Mouse (Mus musculus) common myeloid progenitor, adult 5-6 weeks (primary cell): Measurements from ENCODE around the gene Rab31. TPM values are rescaled to one million over a fixed set of nuclear protein-coding genes. Genes with fewer than 3 reads are reported as not detected.

Experiments
- ATAC-seq: replicated peaks from 2 replicates; pipeline ENCODE4 v1.8.0; 2016; ENCODE audit warnings: low read depth, mild to moderate bottlenecking, moderate TSS enrichment, inconsistent platforms; ENCODE audit not compliant: poor library complexity, severe bottlenecking
- total RNA-seq: library from RNA; stranded (forward); fragments of 200-1000, 187-1606 nt; gene quantifications from 2 replicates; pipeline ENCODE4 v1.2.3, GENCODE M21; 2017

The Rab31 gene
- total RNA-seq, 1 experiment from 2014 or later: 56.4 TPM

- ATAC-seq: peak; percentile 41
Observed at GRCm38 (mm10) chr17:65783182-65784161, 10.9 kb upstream of the Rab31 start.

GRCm38 (mm10) chr17:65782551-65783141 lies 10.1 kb upstream of the Rab31 start, which contains the start of gene Ppp4r1:
Gene Ppp4r1, plus strand, starts transcription at chr17:65782573.
- ATAC-seq: peak; percentile 61

DNA sequence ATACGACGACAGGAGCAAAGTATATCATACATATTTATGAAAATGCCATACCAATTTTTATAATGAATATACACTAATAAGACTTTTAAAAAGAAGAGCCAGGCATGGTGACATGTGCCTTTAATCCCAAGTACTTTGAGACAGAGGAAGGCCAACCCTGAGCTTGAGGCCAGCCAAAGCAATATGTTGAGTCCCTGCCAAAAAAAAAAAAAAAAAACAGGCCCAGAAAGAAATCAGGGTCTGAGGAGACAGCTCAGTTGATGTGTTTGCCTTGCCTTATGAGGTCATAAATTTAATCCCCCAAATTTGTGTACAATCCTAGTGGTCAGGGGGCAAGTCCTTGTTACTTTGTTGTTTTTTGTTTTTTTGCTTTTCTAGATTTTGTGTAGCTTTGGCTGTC lies 8.4 kb upstream of the Rab31 start:
- no peak for ATAC-seq

- no peak for ATAC-seq
Observed at GRCm38 (mm10) chr17:65777461-65777860, 4.9 kb upstream of the Rab31 start.

- ATAC-seq: no peak
Observed at GRCm38 (mm10) chr17:65776228-65776627, 3.7 kb upstream of the Rab31 start.

GRCm38 (mm10) chr17:65774439-65774838 lies 1.9 kb upstream of the Rab31 start:
- no peak for ATAC-seq

DNA sequence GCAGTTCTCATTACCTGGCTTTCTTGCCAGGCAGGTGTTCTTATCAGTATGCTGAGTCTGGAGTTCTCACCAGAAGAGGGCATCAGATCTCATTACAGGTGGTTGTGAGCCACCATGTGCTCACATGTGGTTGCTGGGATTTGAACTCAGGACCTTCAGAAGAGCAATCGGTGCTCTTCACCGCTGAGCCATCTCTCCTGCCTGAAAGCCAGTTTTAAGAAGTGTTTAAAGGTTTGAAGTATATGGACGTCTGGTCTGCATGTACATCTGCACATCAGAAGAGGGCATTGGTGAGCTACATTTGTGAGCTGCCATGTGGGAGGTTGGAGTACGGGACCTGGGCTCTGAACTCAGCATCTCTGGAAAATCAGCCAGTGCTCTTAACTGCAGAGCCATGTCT lies 1.1 kb upstream of the Rab31 start:
- ATAC-seq: no peak

GRCm38 (mm10) chr17:65770982-65771915 lies 1.3 kb downstream of the Rab31 start:
- peak; percentile 54 for ATAC-seq

DNA sequence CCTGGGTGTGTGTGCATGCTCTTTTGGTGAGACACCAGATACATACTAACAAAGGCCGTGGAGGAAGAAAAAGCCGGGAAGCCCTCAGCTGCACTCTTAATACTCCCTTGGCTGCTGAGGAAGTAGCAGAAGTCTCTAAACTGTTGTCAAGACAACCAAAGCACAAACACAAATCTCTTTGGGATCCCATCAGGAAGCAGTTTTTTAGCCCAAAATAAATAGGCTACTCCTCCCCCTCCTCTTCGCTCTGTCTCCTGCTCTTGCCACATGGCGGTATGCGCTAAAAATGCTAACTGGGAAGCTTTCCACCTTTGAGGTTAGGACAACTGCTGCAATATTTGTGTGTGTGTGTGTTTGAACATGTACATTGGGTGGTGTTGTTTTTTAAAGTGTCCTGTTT lies 4.1 kb downstream of the Rab31 start:
- ATAC-seq: peak; percentile 40

- ATAC-seq: no peak
Observed at GRCm38 (mm10) chr17:65763221-65763620, 9.3 kb downstream of the Rab31 start.

DNA sequence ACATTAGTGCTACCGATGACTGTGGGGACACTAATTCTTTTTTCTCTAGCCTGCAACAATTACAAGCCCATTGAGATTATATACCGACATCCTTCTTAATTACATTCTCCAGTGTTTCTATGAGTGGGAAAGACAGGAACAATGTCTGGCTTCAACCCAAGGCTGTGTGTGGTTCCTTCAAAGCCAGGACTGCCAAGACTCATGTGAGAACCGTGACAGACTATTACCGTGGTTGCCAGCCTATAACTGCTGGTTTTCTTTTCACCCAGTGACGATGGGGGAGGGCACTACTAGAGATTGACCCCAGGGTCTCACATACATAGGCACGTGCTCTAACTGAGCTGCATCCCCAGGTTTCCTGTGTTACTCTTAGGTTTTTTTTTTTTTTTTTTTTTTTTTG lies 15.4 kb downstream of the Rab31 start:
- no peak for ATAC-seq

GRCm38 (mm10) chr17:65755857-65756256 lies 16.7 kb downstream of the Rab31 start:
- ATAC-seq: no peak

DNA sequence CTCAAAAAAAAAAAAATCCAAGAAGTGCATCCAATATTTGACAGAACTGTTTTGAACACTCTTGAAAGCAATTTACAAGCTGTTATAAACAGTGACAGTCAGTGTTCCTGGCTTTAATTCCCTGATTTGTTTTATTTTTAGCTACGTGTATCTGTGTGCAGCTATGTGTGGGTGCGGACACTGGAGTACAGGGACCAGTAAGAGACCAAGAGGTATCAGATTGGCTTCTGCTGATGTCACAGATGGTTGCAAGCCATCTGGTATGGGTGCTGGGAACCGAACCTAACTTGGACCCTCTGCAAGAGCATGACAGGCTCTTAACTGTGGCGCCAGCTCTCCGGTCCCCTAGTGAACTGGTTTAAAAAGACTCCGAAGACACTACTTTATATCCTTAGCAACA lies 19.4 kb downstream of the Rab31 start:
- no peak for ATAC-seq

GRCm38 (mm10) chr17:65750301-65750700 lies 22.3 kb downstream of the Rab31 start:
- ATAC-seq: no peak

DNA sequence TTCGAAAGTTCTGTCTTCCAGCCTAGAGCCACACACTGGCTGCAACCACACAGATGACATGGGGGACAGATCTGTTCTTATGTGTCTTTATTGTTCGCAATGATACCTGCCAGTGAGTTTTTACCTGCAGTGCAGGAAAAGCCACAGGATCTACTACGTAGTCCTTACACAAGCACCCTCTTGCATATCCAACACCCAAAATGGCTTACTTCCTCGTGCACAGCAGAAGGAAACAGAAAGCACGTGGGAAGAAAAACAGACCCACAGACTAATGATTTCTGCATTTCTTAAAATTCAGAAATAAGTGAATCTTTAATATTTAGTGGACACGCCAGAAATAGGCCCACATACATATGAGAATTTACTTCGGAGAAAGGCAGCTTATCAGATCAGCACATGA lies 22.7 kb downstream of the Rab31 start:
- ATAC-seq: no peak

- no peak for ATAC-seq
Observed at GRCm38 (mm10) chr17:65748997-65749396, 23.6 kb downstream of the Rab31 start.

DNA sequence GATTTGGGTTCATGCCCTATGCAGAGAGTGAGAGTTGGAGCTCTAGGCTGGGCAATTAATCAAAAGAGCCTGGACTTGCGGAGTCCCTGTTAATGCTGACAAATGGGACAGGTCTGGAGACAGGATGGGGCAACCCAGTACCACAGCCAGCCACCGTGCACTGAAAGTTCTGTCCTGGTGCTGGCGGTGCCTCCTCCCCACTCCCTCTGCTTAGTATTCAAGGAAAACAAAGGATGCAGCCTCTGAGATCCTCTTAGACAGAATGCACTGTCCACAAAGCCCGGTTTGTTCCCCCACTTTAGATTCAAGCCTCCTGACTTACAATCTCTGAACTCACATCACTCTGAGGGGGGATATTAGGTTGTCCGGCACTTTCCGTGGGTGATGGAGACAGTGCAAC lies 26.2 kb downstream of the Rab31 start:
- no peak for ATAC-seq

DNA sequence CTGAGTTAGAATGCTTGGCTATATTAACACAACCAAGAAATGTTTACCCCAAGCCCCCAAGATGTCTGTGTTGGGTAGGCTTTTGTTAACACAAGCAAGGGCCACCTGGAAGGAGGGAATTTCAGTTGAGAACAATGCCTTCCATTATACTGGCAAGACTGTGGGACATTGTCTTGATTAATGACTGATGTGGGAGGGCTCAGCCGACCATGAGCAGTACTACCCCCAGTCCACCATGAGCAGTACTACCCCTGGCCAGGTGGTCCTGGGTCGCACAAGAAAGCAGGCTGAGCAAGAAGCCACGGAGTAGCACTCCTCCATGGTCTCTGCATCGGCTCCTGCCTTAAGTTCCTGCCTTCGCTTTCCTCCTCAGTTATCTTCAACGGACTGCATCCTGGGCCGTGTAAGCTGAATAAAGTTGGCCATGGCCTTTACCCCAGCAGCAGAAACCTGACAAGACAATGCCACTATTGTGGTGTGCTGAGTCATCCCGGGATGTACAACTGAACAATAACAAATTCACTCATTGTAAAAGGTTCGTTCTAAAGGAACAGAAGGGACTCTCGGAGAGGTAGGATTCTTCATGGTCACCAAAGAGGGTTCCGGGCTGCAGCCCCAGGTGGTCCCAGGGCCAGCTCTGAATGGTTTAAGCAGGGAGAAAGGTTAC lies 28.8 kb downstream of the Rab31 start:
- ATAC-seq: no peak

- ATAC-seq: no peak
Observed at GRCm38 (mm10) chr17:65742969-65743368, 29.6 kb downstream of the Rab31 start.
